Mouse (Mus musculus): ENCODE measurements around the gene Gm49361.

DNA sequence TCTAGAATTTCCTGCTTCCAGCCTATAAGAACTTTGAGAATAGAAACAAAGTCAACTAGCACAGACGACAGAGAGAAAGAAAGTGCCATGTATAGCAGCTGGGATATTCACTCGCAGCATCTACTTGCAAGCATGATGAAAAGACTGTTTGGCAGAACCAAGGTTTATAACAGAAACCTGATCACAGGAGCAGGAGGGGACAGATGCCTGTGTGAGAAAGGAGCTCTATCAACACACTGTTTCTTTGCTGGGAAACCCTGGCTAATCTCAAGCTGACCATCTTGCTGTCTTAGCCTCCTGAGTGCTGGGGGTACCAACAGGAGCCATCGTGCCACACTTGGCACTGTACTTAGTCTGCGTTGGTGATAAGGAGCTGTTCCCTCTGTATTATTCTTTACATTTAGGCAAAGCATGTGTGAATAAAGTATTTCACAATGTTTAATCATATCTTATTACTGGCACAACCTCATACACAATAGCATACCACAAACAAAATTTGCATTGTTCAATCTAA is 136.0 kb downstream of the Gm49361 start:
- TF ChIP-seq CTCF (IDR thresholded peaks at IDR 0.05; ENCODE audit: low read depth, low read length), result no peak
- no peak for TF ChIP-seq POLR2A (IDR thresholded peaks at IDR 0.05; ENCODE audit: extremely low read depth, insufficient read depth, low read length)
